Mouse (Mus musculus): ENCODE results near the gene Gas2l2. TPM values are rescaled to one million over a fixed set of nuclear protein-coding genes. Genes with fewer than 3 reads are reported as not detected.

Gene Gas2l2
- total RNA-seq, 2 experiments from 2014 or later, result not detected

DNA sequence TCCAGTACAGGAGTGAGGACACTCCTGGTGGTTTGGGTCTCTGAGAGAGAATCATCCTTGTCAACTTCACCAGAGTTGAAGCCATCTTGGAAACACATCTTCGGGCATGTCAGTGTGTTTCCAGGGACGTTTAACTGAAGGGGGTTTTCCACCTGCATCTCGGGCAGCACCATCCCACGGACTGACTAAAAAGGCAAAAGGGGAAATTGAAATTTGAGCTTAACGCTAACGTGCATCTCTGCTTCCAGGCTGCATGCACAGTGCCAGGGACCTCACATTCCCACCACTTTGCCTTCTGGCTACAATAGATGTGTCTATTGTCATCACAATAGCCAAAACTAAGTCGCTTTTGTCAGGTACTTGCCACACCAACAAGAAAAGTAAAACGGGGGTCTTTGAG is 21.0 kb downstream of the Gas2l2 start:
- intact Hi-C loops (cut with DNase I), result no loop called here
- no peak for DNase-seq (ENCODE audit: low spot score)

- intact Hi-C loops (cut with DNase I), result no loop called here
- DNase-seq (ENCODE audit: low spot score), result no peak
Measured at GRCm38 (mm10) chr11:83406391-83406790, 22.9 kb downstream of the Gas2l2 start.

DNA sequence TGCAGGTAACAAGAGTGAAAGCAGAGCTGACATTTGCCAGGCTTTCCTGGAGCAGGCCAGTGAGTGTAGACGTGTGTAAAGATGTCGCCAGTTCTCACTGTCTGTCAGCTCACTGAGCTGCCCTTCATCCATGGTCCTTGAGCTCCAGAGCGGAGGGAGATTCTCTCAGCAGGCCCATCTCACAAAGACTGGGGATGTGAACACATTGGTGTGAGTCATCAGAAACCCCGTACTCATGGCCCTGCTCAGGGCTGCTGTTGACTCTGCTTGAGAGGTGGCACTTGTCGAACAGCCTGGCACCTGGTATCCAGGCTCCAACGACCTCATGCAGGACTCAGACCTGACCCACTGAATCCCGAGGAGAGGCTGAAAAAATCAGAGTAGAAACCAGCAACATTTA is 25.5 kb downstream of the Gas2l2 start:
- DNase-seq (ENCODE audit: low spot score), result no peak
- intact Hi-C loops (cut with DNase I), result no loop called here

GRCm38 (mm10) chr11:83398724-83399123 is 30.5 kb downstream of the Gas2l2 start:
- DNase-seq (ENCODE audit: low spot score), result no peak
- intact Hi-C loops (cut with DNase I), result no loop called here

GRCm38 (mm10) chr11:83397626-83398025 is 31.6 kb downstream of the Gas2l2 start:
- intact Hi-C loops (cut with DNase I), result no loop called here
- DNase-seq (ENCODE audit: low spot score), result no peak

- no peak for DNase-seq (ENCODE audit: low spot score)
- intact Hi-C loops (cut with DNase I), result no loop called here
Measured at GRCm38 (mm10) chr11:83394802-83395439, 34.3 kb downstream of the Gas2l2 start.

DNA sequence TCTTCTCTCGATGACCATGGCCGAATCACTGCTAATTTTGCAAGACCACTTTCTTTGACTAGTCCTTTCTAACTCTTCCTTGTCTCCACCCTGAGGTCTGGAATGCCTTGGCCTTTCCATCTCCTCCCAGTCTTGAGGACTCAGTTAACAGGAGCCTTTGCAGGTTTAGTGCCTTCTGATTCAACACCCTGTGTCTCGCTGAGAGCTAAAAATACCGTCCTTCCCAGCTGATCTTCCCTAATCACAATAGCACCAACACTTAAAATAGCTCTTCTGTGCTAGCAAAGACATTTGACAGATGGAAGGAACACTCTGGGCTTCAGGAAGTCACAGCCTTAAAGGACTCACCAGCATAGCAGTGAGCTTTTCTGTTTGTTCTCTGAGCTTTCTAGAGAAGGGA is 36.2 kb downstream of the Gas2l2 start:
- intact Hi-C loops (cut with DNase I), result no loop called here
- no peak for DNase-seq (ENCODE audit: low spot score)

DNA sequence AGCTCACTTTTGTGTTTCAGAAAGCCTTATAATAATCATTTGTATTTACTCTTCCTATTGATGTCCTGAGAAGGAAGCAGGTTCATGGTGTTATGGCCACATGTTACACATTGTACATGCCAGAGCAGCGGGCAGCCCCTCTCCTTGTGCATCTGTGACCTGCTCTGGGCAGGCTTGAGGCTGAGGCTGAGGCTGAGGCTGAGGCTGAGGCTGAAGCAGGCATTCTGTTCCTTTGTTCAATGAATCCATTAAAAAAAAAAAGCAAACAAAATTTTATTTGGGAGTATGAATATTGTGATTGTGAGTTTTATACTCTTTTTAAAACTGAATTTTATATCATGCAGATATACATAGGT is 45.7 kb downstream of the Gas2l2 start:
- intact Hi-C loops (cut with DNase I), result no loop called here
- no peak for DNase-seq (ENCODE audit: low spot score)

DNA sequence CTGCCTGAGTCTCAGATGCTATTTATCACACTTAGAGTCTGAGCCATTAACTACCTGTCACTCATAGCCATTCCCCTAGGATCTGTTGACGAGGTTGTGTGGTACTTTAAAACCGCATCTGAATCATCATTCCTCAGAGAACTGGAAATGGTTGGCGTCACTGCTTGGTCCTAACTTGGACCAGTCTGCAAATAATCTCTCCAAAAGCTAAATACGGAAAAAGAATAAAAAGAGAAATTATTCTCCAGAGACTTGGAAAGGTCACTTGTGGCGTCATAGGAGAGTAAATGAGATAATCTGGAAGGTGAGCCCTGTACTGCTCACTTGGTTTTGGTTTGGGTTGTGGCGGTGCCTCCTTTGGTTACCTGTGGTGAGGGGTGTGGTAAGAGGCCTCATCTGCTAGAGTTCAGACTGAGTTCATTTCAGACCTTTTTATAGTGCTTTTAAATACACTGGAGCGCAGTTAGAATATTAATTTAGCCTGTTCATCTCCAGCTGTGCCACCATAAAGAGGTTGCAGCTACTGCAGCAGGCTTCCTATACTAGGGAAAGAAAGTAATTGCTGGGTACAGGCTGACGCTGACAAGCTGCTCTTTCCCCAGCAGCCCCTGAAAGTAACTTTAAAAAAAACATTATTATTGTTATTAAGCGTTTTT is 46.3 kb downstream of the Gas2l2 start:
- intact Hi-C loops (cut with DNase I), result no loop called here
- no peak for DNase-seq (ENCODE audit: low spot score)

GRCm38 (mm10) chr11:83379745-83380341 is 49.4 kb downstream of the Gas2l2 start:
- DNase-seq (ENCODE audit: low spot score), result no peak
- intact Hi-C loops (cut with DNase I), result no loop called here

Other genes with a start within 250 kb of the Gas2l2 start
- gene Slfn3, start 238.1 kb downstream of the Gas2l2 start, total RNA-seq (2021), result 1 to 10 TPM; 2.3 to 4.0 TPM
- gene Slfn14, start 142.7 kb downstream of the Gas2l2 start, total RNA-seq (2021), result under 1 TPM; 0.08 to 0.11 TPM
- 10 to 100 TPM; 41.2 to 48.3 TPM for gene Ap2b1, start 130.4 kb downstream of the Gas2l2 start, total RNA-seq (2021)
- gene Pex12, start 126.9 kb downstream of the Gas2l2 start, total RNA-seq (2021), result 1 to 10 TPM; 5.7 to 6.5 TPM
- 10 to 100 TPM; 49.6 to 60.1 TPM for gene Rasl10b, start 20.3 kb downstream of the Gas2l2 start, total RNA-seq (2021)
- gene 1700020L24Rik, start 8.2 kb upstream of the Gas2l2 start, total RNA-seq (2021), result not detected
- gene Mmp28, start 33.6 kb upstream of the Gas2l2 start, total RNA-seq (2021), result 1 to 10 TPM; 4.6 to 5.7 TPM
- 10 to 100 TPM; 33.7 to 33.8 TPM for gene Taf15, start 43.6 kb upstream of the Gas2l2 start, total RNA-seq (2021)
- gene Heatr9, start 92.7 kb upstream of the Gas2l2 start, total RNA-seq (2021), result not detected
- gene Ccl5, start 101.1 kb upstream of the Gas2l2 start, total RNA-seq (2021), result not detected
- 10 to 100 TPM in 1 of 2 experiments, 1 to 10 TPM in 1; 7.0 to 11.7 TPM for gene Ccl9, start 149.2 kb upstream of the Gas2l2 start, total RNA-seq (2021)
- 10 to 100 TPM in 1 of 2 experiments, 1 to 10 TPM in 1; 9.9 to 10.4 TPM for gene Ccl6, start 163.6 kb upstream of the Gas2l2 start, total RNA-seq (2021)
- not detected for gene Rpl9-ps1, start 216.2 kb upstream of the Gas2l2 start, total RNA-seq (2021)
- under 1 TPM in 1 of 2 experiments, not detected in 1; 0.36 TPM for gene Ccl3, start 219.9 kb upstream of the Gas2l2 start, total RNA-seq (2021)
- not detected for gene Ccl4, start 233.1 kb upstream of the Gas2l2 start, total RNA-seq (2021)

Measured in heart, postnatal 25 days (tissue).